Mouse (Mus musculus): ENCODE results near the gene Hmga1b.
"Not testable (repeated sequence)": the region's sequence is repeated elsewhere in the genome, so short reads cannot be mapped to it uniquely, and the experiment has no call there.

Hmga1b gene

DNA sequence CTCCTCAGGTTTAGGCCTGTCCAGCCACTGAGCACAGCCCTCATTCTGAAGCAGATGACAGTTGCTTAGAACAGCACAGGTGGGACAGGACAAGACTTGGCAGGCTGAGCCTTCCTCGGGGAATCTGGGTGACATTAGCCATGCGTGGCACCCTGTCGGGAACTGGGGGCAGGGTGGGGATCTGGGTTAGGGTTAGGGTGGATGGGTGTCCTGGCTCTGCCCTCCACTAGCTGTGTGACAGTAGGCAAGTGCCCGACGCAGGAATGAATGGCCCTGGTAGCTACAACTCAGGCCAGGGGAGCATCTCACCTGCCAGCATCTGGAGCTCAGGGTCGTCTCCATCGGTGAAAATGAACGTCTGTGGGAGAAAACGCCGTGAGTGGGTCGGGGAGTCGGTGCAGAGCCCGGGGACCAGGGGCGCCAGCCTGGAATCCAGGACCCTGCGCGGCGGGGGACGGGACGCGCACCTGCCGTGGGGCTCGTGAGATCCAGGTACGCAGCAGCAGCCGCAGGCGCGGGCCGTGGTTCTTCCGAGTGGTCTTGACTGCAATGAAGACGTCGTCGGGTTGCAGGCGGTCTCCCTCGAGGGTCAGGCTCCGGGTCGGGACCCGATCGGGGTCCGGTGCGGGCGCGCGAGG, 21.0 kb downstream of the Hmga1b start:
- no peak for DNase-seq (ENCODE audit: extremely low spot score, low spot score)

DNA sequence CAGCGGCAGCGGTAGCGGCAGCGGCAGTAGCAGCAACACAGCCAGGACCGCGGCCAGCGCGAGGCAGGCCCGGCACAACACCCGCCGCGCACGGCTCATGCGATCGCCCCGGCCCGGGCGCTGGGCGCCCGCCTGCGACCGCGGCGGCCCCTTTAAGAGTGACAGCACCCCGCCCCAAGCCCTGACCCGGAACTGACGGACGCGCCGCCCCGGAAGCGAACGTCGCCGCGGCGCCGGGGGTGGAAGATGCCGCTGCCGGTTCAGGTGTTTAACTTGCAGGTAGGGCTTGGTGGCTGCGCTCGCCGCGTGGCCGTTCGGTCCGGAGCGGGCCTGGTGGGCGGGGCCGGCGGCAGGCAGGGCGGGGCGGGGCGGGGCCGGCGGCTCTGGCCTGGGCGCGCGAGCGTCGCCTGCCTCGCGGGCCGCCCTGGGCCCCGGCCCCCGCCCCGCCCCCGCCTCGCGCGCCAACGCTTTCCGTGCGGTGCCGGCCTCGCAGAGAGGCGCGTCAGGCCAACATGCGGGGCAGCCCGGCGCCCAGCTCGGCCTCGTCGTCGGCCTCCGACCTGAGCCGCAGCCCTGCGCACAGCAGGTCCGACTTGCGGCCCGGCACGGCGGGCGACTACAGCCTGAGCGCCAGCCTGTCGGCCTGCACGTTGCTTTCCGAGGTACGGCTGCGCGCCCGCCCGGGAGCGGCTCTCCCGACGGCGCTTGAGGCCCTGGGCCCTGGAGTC, 21.6 kb downstream of the Hmga1b start, which contains the start of the genes Rfng and Gps1:
Gene Rfng (minus strand): TSS at position 144 of the 728 bp plus-strand sequence.
Gene Gps1 (plus strand): TSS at position 209 of the 728 bp plus-strand sequence.
- peak; percentile 90 for DNase-seq (ENCODE audit: extremely low spot score, low spot score)

- DNase-seq (ENCODE audit: extremely low spot score, low spot score) = no peak
Measured at GRCm38 (mm10) chr11:120785145-120785544, 22.6 kb downstream of the Hmga1b start.

DNA sequence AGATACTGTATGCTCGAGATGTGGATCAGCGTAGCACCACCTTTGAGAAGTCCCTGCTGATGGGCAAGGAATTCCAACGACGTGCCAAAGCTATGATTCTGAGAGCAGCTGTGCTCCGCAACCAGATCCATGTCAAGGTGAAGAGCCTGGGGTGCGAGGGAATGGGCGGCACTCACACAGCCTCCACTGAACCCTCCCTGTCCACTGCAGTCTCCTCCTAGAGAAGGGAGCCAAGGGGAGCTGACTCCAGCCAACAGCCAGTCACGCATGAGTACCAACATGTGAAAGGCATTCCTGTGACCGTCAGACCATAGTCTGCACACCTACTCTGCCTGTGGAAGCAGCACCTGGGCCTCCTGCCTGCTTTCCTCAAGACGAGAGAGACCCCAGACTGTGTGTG, 25.9 kb downstream of the Hmga1b start:
- DNase-seq (ENCODE audit: extremely low spot score, low spot score) = not testable (repeated sequence)

GRCm38 (mm10) chr11:120789355-120789754, 26.8 kb downstream of the Hmga1b start:
- no peak for DNase-seq (ENCODE audit: extremely low spot score, low spot score)

DNA sequence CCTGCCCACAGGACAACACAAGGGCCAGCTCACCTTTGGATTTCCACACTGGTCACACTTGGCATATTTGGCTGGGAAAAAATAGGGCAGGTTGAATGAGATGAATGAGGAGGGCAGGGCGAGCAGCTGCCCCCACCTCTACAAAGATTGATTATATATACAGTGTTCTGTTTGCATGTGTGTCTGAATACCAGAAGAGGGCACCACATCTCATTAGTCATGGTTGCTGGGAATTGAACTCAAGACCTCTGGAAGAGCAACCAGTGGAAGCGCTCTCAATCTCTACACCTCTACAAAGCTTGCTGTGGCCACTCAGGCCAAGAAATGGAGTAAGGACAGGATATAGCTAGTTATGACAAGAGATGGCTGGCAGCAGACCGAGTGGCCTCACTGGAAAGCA, 27.2 kb downstream of the Hmga1b start:
- no peak for DNase-seq (ENCODE audit: extremely low spot score, low spot score)

- no peak for DNase-seq (ENCODE audit: extremely low spot score, low spot score)
Measured at GRCm38 (mm10) chr11:120792652-120793051, 30.1 kb downstream of the Hmga1b start.

DNA sequence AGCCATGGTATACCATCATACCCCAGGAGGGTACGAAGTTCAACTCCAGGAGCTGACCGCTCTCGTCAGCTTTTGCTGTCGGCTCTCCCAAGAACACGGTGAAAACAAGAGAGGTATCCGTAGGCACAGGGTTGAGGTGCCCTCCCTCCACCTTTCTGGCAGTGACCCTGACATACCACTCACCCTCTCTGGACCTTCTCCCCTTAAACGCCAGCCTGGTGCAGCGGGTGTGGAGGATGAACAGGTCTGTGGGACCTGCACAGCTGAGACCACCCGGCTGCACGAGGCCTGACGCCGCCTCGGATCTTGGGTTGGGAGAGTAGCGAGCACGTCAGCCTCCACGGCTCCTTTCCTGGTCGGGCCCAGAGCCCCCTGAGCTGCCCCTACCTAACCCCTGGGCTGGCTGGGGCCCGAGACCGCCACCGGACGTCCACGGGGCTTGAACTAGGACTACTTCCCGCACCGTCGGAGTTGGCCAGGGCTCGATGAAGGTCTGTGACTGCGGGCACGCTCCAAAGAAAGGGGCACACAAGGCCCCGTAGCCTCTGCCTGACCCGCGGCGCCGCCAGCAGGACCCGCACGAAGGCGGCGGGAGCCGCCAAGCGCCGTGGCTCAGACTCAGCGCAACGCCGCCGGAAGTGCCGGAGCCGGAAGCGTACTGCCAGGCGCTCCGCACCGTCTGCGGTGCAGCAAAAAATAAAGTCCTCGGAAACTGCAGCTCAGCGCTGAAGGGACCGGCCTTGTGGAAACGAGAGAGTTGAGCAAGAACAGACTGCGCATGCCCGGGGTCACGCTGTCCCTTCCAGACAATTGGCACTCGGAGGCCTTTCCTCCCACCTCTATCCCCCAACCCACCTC, 33.4 kb downstream of the Hmga1b start, which contains the start of gene Dus1l:
Gene Dus1l (minus strand): TSS at position 648 of the 858 bp plus-strand sequence.
- DNase-seq (ENCODE audit: extremely low spot score, low spot score) = peak; percentile 99

- DNase-seq (ENCODE audit: extremely low spot score, low spot score) = no peak
Measured at GRCm38 (mm10) chr11:120796614-120796946, 34.0 kb downstream of the Hmga1b start.

- no peak for DNase-seq (ENCODE audit: extremely low spot score, low spot score)
Measured at GRCm38 (mm10) chr11:120798244-120798643, 35.6 kb downstream of the Hmga1b start.

DNA sequence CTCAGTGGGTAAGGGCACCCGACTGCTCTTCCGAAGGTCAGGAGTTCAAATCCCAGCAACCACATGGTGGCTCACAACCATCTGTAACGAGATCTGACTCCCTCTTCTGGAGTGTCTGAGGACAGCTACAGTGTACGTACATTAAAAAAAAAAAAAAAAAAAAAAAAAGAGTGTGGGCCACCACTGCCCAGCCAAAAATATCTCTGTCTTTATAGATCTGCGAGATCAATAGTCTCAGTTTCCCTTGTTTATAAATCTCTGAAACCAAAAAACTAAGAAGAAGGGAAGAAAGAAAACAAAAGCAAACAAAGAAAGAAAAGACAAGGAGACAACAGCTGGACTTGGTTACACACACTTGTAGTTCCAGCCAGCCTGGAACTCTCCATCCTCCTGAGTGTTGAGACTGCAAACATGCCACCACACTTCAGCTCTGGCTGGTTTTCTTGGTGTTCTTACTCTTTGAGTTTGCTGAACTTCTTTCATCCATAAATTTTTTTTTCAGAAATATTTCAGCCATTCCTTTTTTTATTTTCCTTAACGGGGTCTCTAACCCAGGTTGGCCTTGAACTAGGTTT, 36.8 kb downstream of the Hmga1b start:
- no peak for DNase-seq (ENCODE audit: extremely low spot score, low spot score)

DNA sequence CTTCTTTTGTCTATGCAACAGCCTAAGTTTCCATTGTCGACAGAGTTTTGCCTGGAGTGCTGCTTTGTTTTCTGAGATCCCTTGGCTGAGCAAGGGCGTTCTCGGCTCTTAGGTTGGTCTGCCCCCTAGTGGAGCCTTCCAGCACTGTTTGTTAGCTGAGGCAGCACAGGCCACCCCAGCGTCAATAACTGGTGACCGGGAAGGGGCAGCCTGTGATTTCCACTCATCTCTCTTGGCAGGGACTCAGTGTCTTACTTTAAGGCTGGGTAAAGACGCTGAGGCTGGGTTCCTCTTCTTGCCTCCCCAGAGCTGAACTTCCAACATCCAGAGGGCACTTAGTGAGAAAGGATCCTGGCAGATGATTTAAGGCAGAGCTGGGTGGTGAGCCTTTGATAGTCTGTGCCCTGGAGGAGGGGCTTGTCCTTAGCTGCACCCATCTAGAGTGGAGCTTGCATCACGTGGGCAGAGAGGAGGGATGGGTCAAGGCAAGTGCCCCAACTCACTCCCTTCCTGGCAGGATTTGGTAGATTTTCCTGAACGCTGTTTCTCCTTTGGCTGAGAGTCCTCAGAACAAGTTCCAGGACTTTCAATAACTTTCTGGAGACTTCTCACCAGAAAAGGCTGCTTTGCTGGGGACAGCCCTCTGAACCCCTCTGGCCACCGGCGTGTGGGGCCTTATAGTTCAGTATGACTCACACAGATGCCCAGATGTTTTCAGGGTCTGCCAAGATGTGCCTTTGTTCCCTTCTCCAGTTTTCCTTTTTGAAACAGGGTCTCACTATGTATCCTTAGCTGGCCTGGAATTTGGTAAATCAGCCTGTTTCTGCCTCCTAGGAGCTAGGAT, 37.7 kb downstream of the Hmga1b start:
- peak; percentile 90 for DNase-seq (ENCODE audit: extremely low spot score, low spot score)

DNA sequence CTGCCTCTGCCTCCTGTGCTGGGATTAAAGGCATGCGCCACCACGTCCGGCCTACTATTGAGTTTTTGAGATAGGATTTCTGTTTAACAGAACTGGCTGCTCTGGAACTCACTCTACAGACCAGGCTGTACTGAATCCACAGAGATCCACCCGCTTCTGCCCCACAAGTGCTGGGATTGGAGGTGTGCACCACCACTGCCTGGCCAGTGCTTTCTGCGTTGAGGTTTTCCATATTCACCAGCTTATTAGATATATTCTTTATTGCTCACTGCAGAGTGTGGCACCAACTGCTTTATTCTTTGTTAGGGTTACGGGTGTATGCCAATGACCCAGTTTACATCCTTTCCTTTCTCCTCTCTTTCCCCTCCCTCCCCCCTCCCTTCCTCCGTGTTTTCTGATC, 41.7 kb downstream of the Hmga1b start:
- DNase-seq (ENCODE audit: extremely low spot score, low spot score) = no peak

GRCm38 (mm10) chr11:120804769-120805168, 42.2 kb downstream of the Hmga1b start:
- no peak for DNase-seq (ENCODE audit: extremely low spot score, low spot score)

DNA sequence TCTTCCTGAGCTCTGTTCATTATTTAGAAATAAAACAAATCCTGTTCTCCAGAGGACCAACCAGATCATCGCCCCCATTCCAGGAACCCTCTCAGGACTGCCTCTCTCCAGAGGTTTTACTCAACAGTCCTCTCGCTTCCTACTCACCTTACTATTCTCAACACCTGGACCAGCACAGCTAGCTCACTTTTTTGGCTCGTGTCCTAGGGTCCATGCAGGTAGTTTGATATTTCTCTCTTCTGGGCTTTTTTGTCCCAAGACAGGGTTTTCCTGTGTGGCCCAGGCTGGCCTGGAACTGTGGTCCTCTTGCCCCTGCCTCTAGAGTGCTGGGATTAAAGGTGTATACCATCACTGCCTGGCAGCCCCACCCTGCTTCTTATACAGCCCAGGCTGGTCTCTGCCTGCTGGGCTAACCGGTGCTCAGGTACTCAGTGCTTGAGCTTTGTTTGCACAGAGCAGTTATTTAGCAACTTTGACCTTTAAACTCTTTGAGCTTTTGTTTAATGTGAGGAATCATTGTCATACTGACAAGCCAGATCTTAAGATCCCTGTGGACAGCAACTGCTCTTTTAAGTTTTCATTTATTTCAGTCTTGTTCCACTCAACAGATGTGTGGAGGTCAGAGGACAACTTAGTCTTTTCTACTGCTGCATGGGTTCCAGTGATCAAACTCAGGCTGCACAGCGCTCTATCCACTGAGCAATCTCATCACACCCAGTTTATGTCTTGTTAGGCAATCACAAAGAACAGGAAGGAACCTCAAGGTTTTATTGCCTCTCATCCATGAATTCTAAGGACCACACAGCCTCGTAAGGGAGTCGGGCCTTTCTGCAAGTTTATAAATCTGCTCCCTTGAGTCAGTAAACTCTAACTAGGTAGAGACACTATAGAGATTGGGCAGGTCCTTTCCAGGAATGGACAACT, 43.0 kb downstream of the Hmga1b start:
- DNase-seq (ENCODE audit: extremely low spot score, low spot score) = no peak

DNA sequence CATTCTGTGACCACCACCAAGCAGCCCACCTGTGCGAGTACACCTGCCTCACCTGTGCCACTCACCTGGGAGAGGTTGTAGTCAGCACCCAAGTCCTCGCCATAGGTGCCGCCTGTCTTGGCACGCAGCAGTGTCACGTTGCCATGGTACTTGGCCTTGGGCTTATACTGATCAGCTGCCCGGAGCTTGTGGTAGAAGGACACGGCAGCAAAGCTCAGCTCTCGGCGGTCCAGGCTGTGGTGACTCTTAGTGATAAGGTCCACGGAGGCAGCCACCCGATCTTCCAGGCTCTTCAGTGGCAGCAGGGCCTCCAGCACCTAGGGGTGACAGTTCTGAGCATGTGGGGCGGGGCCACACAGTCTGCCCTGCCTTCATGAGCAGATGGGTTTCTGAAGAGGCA, 45.4 kb downstream of the Hmga1b start:
- no peak for DNase-seq (ENCODE audit: extremely low spot score, low spot score)

DNA sequence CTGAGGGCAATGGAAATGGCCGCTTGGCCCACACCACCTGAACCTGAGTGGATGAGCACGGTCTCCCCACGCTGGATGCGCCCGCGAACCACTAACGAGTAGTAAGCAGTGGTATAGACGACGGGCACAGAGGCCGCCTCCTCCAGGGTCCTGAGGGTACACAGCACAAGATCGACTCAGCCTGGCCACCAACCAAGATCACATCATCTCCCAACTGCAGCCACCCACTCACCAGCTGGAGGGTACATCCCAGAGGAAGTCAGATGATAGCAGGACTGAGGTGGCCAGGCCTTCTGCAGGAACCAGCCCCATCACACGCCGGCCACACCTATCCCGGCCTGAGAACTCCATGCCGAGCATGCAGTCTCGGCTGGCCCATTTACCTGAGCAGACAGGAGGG, 49.5 kb downstream of the Hmga1b start:
- DNase-seq (ENCODE audit: extremely low spot score, low spot score) = no peak
